Mouse (Mus musculus): Measurements from ENCODE around the gene Slc51a. TPM values are rescaled to one million over a fixed set of nuclear protein-coding genes. Genes with fewer than 3 reads are reported as not detected.

Slc51a gene
- polyA plus RNA-seq, 1 experiment from 2014 or later = 2.9 TPM

DNA sequence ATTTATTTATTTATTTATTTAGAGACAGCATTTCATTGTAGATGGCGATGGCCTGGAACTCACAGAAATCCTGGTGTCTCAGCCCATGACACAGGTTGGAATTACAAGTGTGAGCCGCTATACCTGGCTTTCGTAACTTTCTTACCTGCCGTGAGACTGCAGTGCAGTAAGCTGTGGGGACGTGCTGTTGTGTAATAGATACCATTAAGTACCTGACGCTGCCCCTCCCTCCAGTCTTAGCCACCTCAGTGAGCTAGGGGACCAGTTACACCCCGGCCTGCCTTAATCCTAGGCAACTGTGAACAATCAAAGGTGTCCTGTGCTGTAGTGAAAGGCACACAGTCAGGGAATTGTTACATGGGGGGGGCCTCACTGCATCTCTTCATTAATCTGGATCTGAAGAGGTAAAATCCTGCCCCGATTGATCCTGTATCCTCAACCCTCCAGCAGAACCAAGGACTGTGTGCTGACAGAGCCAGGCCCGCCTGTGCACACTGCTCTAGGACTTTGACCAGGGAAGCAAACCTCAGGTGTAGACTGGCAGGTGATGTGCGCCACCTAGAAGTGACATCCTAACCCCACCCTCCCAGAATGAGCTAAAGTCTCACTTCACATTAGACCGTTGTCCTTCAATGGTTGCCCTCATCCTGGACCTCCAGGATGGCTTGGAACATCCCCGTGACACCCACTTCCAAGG, 30.3 kb upstream of the Slc51a start:
- H3K27me3 ChIP-seq (replicated peaks) = no peaks in the 10 kb centered on the region
- no peak overlapping the region for H3K4me3 ChIP-seq
- 82% methylated on average over 12 of the region's 12 CpGs for WGBS
- no peak for ATAC-seq (ENCODE audit: insufficient number of reproducible peaks, low FRiP score)
- no peaks in the 10 kb centered on the region for H3K9me3 ChIP-seq (replicated peaks)
- no peak overlapping the region for H3K4me2 ChIP-seq
- no peak overlapping the region for H3K9ac ChIP-seq
- no peak overlapping the region for H3K27ac ChIP-seq (ENCODE audit: poor library complexity, severe bottlenecking)
- peaks cover 21% of the 10 kb centered on the region for H3K4me1 ChIP-seq (replicated peaks)
- H3K36me3 ChIP-seq = no peaks in the 10 kb centered on the region

DNA sequence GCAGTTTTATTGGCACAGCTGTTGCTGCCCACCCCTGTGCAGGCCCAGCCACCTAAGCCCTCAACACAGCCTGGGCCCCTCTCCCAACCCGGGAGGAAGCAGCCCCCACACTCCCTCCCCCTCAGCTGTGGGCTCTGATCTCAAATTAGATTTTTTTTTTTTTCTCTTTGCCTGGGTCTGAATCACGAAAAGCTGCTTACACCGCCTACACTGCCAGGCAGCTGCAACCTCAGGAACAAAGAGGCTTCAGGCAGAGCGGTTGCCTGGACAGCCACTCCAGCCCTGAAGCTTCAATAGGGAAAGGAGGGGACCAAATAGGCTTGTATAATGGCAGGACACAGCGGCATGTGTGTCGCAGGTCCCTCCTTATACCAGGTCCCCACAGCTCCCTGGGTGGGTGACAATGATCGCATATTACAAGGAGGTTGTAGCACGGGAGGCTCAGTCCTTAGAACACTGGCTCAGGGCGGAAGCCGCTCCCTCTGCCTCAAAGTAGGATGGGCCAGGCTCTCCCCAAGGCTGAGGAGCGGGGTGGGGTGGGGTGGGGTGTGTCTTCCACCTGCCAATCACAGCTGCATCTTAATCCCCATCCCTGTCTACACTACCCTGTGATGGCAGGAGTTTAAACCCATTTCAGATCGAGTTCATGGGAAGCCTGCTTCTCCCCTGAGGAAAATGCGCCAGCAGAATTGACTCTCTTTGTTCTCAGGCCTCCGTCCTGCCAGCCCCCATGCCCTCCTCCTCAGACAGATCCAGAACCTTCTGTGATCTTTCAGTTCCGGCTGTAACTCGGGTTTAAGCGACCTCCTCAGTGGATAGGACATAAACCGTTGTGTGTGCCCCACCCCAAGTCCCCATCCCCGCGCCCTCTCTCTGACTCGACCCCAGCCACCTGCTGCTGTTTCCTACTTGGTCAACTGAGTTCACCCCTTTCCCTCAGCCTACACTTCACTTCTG, 28.6 kb upstream of the Slc51a start:
- 31% methylated on average over 21 of the region's 21 CpGs for WGBS
- Histone ChIP-seq H3K27me3 (replicated peaks) (no peaks in the 10 kb centered on the region), H3K9me3 (replicated peaks) (no peaks in the 10 kb centered on the region), H3K4me1 (replicated peaks) (peaks cover 21% of the 10 kb centered on the region), H3K4me2 (peak overlapping the region; percentile 50), H3K36me3 (no peaks in the 10 kb centered on the region), H3K9ac (0 out of 2 replicates have a peak overlapping the region, but pooled peaks have one; percentile 30), H3K4me3 (no peak overlapping the region), H3K27ac (ENCODE audit: poor library complexity, severe bottlenecking) (peak overlapping the region; percentile 7; the same call in 1 of the 2 replicates)
- peak; percentile 85 for ATAC-seq (ENCODE audit: insufficient number of reproducible peaks, low FRiP score)

DNA sequence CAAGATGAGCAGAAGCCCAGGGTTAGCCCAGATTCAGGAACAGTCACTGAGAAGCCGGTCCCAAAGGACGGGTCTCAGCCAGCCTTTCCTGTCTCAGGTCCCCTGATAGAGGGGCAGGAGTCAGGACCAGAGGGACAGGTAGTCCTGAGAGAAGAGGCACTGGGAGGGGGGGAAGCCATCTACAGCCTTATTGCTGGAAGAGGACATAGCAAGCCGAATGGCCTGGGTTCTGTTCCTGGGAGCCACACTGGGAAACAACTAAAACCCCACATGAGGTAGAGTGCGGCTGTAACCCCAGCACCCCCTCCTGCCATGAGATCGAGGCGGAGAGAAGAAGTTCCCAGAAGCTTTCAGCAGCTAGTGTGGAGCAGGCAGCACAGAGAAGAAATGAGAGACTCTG, 26.3 kb upstream of the Slc51a start:
- Histone ChIP-seq H3K9ac (no peak overlapping the region), H3K27ac (ENCODE audit: poor library complexity, severe bottlenecking) (no peak overlapping the region), H3K9me3 (replicated peaks) (no peaks in the 10 kb centered on the region), H3K4me2 (no peak overlapping the region), H3K27me3 (replicated peaks) (no peaks in the 10 kb centered on the region), H3K36me3 (no peaks in the 10 kb centered on the region), H3K4me3 (no peak overlapping the region), H3K4me1 (replicated peaks) (peaks cover 38% of the 10 kb centered on the region)
- WGBS = 88% methylated on average over 6 of the region's 6 CpGs
- ATAC-seq (ENCODE audit: insufficient number of reproducible peaks, low FRiP score) = no peak

DNA sequence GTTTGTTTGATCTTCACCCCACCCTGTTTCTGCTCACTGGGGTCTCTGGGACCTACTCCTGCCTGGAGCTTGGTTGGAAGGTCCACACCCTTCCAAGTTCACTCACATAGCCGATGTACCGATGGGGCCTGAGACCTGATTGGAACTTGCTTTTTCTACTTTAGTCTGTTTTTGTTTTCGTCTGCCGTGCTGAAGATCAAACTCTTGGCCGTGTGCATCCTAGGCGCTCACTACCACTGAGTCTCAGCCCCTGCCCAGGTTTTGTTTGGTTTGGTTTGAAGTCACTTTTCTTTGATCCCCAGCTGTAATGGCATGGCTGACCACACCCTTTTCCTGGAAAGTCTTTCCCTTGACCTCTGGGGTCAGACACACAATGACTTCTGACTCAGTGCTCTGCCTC, 25.7 kb upstream of the Slc51a start:
- H3K4me2 ChIP-seq = no peak overlapping the region
- ATAC-seq (ENCODE audit: insufficient number of reproducible peaks, low FRiP score) = no peak
- H3K4me3 ChIP-seq = no peak overlapping the region
- H3K9ac ChIP-seq = no peak overlapping the region
- no peak overlapping the region for H3K27ac ChIP-seq (ENCODE audit: poor library complexity, severe bottlenecking)
- H3K9me3 ChIP-seq (replicated peaks) = no peaks in the 10 kb centered on the region
- 92% methylated on average over 6 of the region's 6 CpGs for WGBS
- no peaks in the 10 kb centered on the region for H3K27me3 ChIP-seq (replicated peaks)
- H3K4me1 ChIP-seq (replicated peaks) = peaks cover 43% of the 10 kb centered on the region
- H3K36me3 ChIP-seq = no peaks in the 10 kb centered on the region

DNA sequence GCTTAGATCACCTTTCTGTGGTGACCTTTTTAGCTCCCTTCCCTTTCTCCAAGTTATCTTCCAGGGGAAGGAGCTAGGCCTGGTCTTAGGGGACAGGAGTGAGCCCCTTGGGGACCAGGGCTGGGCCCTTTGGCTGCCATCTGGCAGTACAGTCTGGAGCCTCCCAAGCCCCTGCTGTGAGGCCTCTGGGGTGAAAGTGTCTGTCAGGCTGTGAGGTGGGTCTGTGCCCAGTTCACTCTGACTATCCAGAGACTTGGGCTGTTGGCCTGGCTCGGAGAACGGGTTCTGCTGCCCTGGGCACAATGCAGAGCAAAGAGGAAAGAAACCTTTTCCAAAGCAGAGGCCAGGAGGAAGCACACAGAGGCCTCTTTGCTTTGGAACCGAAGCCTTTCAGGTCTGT, 25.2 kb upstream of the Slc51a start:
- no peak overlapping the region for H3K27ac ChIP-seq (ENCODE audit: poor library complexity, severe bottlenecking)
- H3K36me3 ChIP-seq = no peaks in the 10 kb centered on the region
- H3K4me3 ChIP-seq = no peak overlapping the region
- H3K4me1 ChIP-seq (replicated peaks) = peaks cover 48% of the 10 kb centered on the region
- ATAC-seq (ENCODE audit: insufficient number of reproducible peaks, low FRiP score) = no peak
- H3K9me3 ChIP-seq (replicated peaks) = no peaks in the 10 kb centered on the region
- WGBS = 70% methylated on average over 3 of the region's 3 CpGs
- H3K4me2 ChIP-seq = no peak overlapping the region
- no peak overlapping the region for H3K9ac ChIP-seq
- H3K27me3 ChIP-seq (replicated peaks) = no peaks in the 10 kb centered on the region

DNA sequence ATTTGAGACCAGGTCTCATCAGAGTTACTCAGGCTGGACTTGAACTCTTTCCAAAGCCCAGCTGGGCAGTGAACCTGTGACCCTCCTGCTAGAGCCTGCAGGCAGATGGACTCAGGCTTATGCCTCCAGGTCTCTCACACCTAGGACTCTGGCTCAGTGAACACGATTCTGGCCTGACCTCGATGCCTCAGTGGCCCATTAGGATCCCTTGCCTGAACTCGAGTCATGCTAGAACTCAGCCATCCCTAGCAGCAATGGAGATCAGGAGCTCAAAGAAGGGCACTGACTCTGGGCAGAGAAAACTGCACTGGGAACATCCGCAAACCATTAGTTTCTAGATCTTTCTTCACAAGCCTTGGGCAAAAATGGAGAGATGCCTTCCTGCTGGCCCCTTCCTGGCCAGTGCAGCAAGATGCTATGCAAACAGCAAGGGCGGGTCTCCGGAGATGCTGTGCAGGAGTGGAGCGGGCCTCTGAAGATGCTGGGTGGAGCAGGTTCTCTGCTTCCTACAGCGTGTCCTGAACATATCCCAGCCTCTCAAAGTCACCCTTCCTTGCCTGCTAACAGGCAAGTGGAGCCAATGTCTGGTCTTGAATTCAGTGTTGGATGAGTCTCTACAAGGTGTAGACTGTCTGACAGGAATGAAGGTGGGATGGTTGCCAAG, 24.3 kb upstream of the Slc51a start:
- no peaks in the 10 kb centered on the region for H3K36me3 ChIP-seq
- no peak for ATAC-seq (ENCODE audit: insufficient number of reproducible peaks, low FRiP score)
- H3K4me2 ChIP-seq = no peak overlapping the region
- 82% methylated on average over 8 of the region's 8 CpGs for WGBS
- no peaks in the 10 kb centered on the region for H3K9me3 ChIP-seq (replicated peaks)
- H3K4me1 ChIP-seq (replicated peaks) = peaks cover 54% of the 10 kb centered on the region
- no peak overlapping the region for H3K4me3 ChIP-seq
- no peaks in the 10 kb centered on the region for H3K27me3 ChIP-seq (replicated peaks)
- no peak overlapping the region for H3K9ac ChIP-seq
- no peak overlapping the region for H3K27ac ChIP-seq (ENCODE audit: poor library complexity, severe bottlenecking)

DNA sequence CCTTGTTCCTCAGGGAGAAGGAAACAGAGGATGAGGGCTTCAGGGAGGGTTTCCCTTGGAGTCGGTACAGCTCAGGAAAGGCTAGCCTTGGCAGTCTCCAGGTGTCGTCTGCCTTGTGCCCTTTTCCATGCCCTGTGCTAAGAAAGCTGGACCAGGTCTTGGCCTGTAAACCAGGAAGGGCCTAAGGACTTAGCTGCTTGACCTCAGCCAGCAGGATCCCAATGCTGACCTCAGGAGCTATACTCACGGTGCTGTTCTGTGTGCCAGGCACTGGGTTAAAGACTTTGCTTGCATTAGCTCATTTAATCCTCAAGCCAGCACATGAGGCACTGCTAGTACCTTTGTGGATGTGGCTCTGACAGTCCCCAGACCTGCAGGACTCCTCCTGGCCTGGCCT, 23.7 kb upstream of the Slc51a start:
- WGBS = 79% methylated on average over 3 of the region's 3 CpGs
- Histone ChIP-seq H3K4me1 (replicated peaks) (peaks cover 50% of the 10 kb centered on the region), H3K4me3 (no peak overlapping the region), H3K27ac (ENCODE audit: poor library complexity, severe bottlenecking) (peak overlapping the region; percentile 45; the same call in 1 of the 2 replicates), H3K36me3 (no peaks in the 10 kb centered on the region), H3K4me2 (no peak overlapping the region), H3K9me3 (replicated peaks) (no peaks in the 10 kb centered on the region), H3K9ac (0 out of 2 replicates have a peak overlapping the region, but pooled peaks have one; percentile 19), H3K27me3 (replicated peaks) (peaks cover 2% of the 10 kb centered on the region; the same call in 1 of the 2 replicates)
- no peak for ATAC-seq (ENCODE audit: insufficient number of reproducible peaks, low FRiP score)

DNA sequence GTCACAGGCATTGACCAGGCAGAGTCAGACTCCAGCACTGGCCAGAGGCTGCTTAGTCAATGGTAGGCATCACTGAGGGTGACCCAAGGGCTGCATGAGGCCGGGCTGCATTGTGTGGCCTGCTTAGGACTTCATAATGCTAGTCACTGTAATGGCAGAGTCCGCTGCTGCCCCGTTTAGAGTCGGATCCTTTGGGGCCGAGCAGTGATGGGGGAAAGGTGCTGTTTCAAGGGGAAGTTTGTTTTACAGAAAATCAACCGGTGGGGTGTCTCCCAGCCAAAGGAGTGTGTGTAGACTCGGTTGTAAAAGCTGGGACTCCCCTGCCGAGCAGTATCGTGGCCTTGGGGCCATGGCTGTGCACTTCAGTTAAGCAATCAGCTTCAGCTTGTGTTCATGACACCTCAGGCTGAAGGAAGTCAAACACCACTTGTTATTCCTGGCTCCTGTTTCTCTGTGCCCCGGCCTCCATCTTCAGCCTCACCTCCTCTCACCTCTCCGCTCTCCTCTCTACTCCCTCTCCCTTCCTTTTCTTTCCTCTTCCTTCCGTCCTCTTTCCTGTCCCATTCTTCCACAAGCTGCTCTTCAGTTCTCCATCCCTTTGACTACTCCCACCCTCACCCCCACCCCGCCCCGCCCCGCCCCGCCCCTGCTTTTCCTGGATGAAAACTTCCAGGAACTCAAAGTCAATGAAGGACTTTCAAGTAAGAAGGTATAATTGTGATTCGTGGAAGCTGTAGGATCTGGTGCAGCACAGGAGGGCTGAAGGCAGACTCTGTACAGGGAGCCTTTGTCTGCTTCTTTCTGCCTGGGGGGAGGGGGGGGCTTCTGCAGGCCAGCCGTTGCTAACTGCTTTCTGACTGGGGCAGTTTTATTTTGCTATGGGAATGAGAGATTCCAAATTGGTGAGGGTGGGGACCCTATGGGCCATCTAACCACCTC, 23.0 kb upstream of the Slc51a start:
- H3K9ac ChIP-seq = 0 out of 2 replicates have a peak overlapping the region, but pooled peaks have one; percentile 19
- no peaks in the 10 kb centered on the region for H3K9me3 ChIP-seq (replicated peaks)
- H3K4me3 ChIP-seq = no peak overlapping the region
- H3K36me3 ChIP-seq = no peaks in the 10 kb centered on the region
- no peak for ATAC-seq (ENCODE audit: insufficient number of reproducible peaks, low FRiP score)
- H3K4me2 ChIP-seq = no peak overlapping the region
- H3K4me1 ChIP-seq (replicated peaks) = peaks cover 44% of the 10 kb centered on the region
- WGBS = 58% methylated on average over 18 of the region's 18 CpGs
- H3K27ac ChIP-seq (ENCODE audit: poor library complexity, severe bottlenecking) = peak overlapping the region; percentile 89
- H3K27me3 ChIP-seq (replicated peaks) = peaks cover 8% of the 10 kb centered on the region; the same call in 1 of the 2 replicates

DNA sequence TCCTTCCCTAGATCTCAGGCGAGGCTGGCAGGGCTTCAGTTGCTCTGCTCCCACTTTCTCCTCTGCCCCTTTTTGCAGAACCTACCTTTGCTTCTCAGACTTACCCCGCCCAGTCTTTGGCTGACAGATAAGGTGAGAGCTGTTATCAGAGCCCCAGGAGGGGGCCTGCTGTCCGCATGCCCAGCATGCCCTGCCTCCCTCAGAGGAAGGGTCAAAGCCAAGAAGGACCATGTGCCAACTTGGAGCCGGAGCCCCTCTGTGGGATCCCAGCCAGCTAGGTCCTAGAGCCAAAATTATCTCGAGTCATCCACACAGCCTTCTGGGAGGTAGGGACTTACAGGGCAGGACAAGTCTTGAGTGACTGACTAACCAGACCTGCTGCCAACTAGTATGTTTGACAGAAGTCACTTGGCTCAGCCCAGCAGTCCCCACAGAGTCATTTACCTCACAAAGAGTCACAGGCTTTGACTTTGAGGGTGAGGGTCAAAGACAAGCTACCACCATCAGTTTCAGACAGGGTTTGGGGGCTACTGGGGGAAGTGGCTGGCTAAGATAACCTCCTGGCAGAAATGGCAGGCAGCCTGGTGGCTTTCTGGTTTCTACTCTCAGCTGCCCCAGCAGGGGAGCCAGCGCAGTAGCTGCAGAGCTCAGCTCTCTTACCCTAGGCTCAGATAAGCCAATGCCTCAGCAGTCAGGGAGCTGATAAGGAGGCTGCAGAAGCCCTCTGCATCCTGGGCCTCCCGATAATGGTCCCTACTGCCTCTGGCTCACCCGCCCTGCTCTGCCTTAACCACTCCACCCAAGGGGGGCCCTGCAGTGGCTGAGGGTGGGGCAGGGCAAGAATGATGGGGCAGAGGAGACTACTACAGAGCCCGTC, 21.6 kb upstream of the Slc51a start:
- peak; percentile 93 for ATAC-seq (ENCODE audit: insufficient number of reproducible peaks, low FRiP score)
- peaks cover 10% of the 10 kb centered on the region; the same call in 1 of the 2 replicates for H3K27me3 ChIP-seq (replicated peaks)
- H3K9me3 ChIP-seq (replicated peaks) = no peaks in the 10 kb centered on the region
- H3K4me2 ChIP-seq = peak overlapping the region; percentile 44
- H3K36me3 ChIP-seq = no peaks in the 10 kb centered on the region
- WGBS = 17% methylated on average over 9 of the region's 9 CpGs
- peak overlapping the region; percentile 89 for H3K27ac ChIP-seq (ENCODE audit: poor library complexity, severe bottlenecking)
- peaks cover 42% of the 10 kb centered on the region for H3K4me1 ChIP-seq (replicated peaks)
- no peak overlapping the region for H3K4me3 ChIP-seq
- H3K9ac ChIP-seq = 0 out of 2 replicates have a peak overlapping the region, but pooled peaks have one; percentile 35

All from heart, embryonic 12.5 days (tissue).